ENCODE assay signal across 19 mouse cellular contexts in the genomic region with DNA sequence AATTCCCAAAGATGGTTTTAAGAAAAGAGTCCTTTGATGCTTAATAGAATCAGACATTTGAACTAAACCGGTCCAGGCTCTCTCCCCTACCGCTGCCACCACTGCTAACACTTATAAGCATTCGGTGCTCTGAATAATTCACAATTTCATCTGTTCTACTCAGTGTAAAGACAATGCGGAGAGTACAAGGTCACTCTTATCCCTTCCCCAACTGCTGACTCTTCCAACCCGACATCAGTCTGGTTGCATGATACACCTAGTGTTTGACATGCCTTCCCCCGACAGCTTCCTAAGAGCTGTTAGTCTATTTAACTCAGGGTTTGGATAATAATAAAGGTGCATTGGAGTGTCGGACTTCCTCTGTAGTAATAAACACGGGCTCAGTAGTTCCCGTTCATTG.
"Had no signal": no experiment of that assay in that cellular context is flagged by ENCODE, and none has a peak within 500 bp of the region (broad histone marks: within the 10 kb centered on the region; RNA-seq: fewer than 3 reads in every experiment).

No protein-coding gene starts in this region.

- H3K4me3 ChIP-seq: liver, embryonic 13.5 days; liver, embryonic 15.5 days; lung, embryonic 15.5 days; megakaryocyte, embryonic 14.5 days; midbrain, embryonic 12.5 days; midbrain, embryonic 15.5 days; neural tube, embryonic 12.5 days; stomach, embryonic 15.5 days had no signal

- H3K27ac ChIP-seq: liver, embryonic 13.5 days; liver, embryonic 15.5 days; lung, embryonic 15.5 days; macrophage; midbrain, embryonic 12.5 days; midbrain, embryonic 15.5 days; neural tube, embryonic 12.5 days; stomach, embryonic 15.5 days; stomach, postnatal 0 days had no signal

- H3K4me1 ChIP-seq: liver, embryonic 13.5 days; liver, embryonic 15.5 days; lung, embryonic 15.5 days; megakaryocyte, embryonic 14.5 days; midbrain, embryonic 12.5 days; neural tube, embryonic 12.5 days; stomach, embryonic 15.5 days had no signal

- H3K9me3 ChIP-seq: liver, embryonic 13.5 days; liver, embryonic 15.5 days; lung, embryonic 15.5 days; midbrain, embryonic 12.5 days; midbrain, embryonic 15.5 days; neural tube, embryonic 12.5 days; stomach, embryonic 15.5 days had no signal

- H3K4me2 ChIP-seq: liver, embryonic 13.5 days; liver, embryonic 15.5 days; lung, embryonic 15.5 days; midbrain, embryonic 12.5 days; midbrain, embryonic 15.5 days; neural tube, embryonic 12.5 days; stomach, embryonic 15.5 days had no signal

- H3K9ac ChIP-seq: liver, embryonic 13.5 days; liver, embryonic 15.5 days; liver, postnatal 0 days; lung, embryonic 15.5 days; midbrain, embryonic 12.5 days; midbrain, embryonic 15.5 days; neural tube, embryonic 12.5 days; stomach, embryonic 15.5 days had no signal

- DNase-seq: liver, embryonic 13.5 days; liver, postnatal 0 days; lung, adult 2 months; lung, postnatal 14 days; lung, postnatal 36 days; right cerebral cortex, postnatal 14 days; thymus, adult 2 months; thymus, postnatal 25 days; thymus, postnatal 4 days had no signal

- ATAC-seq: liver, postnatal 0 days; lung, postnatal 0 days; midbrain, embryonic 15.5 days had no signal

- H3K36me3 ChIP-seq: liver, embryonic 13.5 days; liver, embryonic 15.5 days; lung, embryonic 15.5 days; midbrain, embryonic 12.5 days; midbrain, embryonic 15.5 days; neural tube, embryonic 12.5 days; stomach, embryonic 15.5 days had no signal

- H3K27me3 ChIP-seq: liver, embryonic 13.5 days; liver, embryonic 15.5 days; lung, embryonic 15.5 days; megakaryocyte, embryonic 14.5 days; midbrain, embryonic 12.5 days; midbrain, embryonic 15.5 days; neural tube, embryonic 12.5 days; stomach, embryonic 15.5 days had no signal
